Mouse (Mus musculus): ENCODE data around the gene Zdhhc25. TPM values are rescaled to one million over a fixed set of nuclear protein-coding genes. Genes with fewer than 3 reads are reported as not detected.

Gene Zdhhc25
- polyA plus RNA-seq, 1 experiment = not detected

DNA sequence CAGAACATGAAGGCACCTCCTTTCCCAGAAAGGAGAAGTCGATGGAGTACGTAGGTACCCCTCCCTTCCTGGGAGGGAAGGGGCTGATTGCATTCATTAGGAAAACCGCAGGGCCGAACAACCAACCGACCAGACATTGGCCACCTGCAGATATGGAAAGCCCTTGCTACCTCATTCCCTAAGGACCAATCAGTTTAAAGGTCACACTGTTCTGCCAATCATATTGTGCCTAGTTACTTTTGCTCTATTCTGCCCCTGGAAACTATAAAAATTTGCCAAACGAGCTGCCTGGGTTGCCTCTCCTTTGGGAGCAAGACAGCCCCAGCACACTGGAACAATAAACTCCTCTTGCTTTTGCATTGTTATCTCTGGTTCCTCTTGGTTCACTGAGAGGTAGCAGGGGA, 24.8 kb downstream of the Zdhhc25 start:
- no peak overlapping the region for H3K27ac ChIP-seq (ENCODE audit: insufficient read depth, low read depth, low read length)
- H3K4me3 ChIP-seq (ENCODE audit: insufficient read depth, low read depth, low read length) = no peak overlapping the region
- TF ChIP-seq CTCF (IDR thresholded peaks at IDR 0.05; ENCODE audit: insufficient read depth, low read depth, low read length) (no peak), POLR2A (IDR thresholded peaks at IDR 0.05; ENCODE audit: insufficient read depth, low read depth, low read length) (no peak)
- 69% methylated on average over 6 of the region's 6 CpGs for WGBS
- H3K4me1 ChIP-seq (ENCODE audit: control insufficient read depth, insufficient read depth, low read length) = peaks cover 5% of the 10 kb centered on the region; the same call in 1 of the 2 replicates

DNA sequence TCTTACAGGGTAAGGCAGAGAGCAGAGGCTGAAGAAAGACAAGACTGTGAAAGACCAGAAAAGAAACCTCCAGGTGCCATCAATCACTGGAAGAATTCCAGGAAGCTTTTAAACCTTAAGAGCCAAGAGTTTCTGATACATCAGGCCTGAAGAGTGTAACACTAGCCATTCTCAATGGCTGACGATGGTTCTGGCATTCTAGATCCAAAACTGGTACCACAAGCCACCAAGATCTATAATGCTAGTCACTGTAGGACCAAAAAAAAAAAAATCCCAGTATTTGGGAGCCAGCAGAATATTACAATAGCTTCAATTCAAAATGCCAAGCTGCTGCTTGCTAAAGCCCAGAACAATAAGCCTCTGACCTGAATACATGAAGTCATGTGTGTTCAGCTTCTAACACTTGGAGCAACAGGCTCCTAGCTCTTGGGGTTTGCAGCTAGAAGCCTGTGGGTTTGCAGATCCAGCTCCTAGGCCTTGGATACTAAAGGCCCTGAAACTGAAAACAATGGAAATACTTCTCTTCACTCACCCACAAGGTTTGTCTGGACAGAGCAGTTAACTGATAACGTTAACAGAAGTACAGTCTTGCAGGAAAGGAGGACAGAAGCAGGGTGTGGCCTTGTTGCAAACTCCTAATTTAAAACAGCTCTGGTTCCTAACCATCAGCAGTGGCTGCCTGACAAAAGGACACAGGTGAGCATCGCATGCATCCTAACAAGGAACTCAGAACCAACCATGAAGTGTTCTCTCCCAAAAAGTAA, 25.4 kb downstream of the Zdhhc25 start:
- Histone ChIP-seq H3K4me1 (ENCODE audit: control insufficient read depth, insufficient read depth, low read length) (peaks cover 5% of the 10 kb centered on the region; the same call in 1 of the 2 replicates), H3K27ac (ENCODE audit: insufficient read depth, low read depth, low read length) (no peak overlapping the region), H3K4me3 (ENCODE audit: insufficient read depth, low read depth, low read length) (no peak overlapping the region)
- TF ChIP-seq POLR2A (IDR thresholded peaks at IDR 0.05; ENCODE audit: insufficient read depth, low read depth, low read length) (no peak), CTCF (IDR thresholded peaks at IDR 0.05; ENCODE audit: insufficient read depth, low read depth, low read length) (no peak)
- WGBS = 81% methylated on average over 3 of the region's 3 CpGs

- Histone ChIP-seq H3K27ac (ENCODE audit: insufficient read depth, low read depth, low read length) (no peak overlapping the region), H3K4me1 (ENCODE audit: control insufficient read depth, insufficient read depth, low read length) (peaks cover 5% of the 10 kb centered on the region; the same call in 1 of the 2 replicates), H3K4me3 (ENCODE audit: insufficient read depth, low read depth, low read length) (no peak overlapping the region)
- 92% methylated on average over 5 of the region's 5 CpGs for WGBS
- TF ChIP-seq CTCF (IDR thresholded peaks at IDR 0.05; ENCODE audit: insufficient read depth, low read depth, low read length) (no peak), POLR2A (IDR thresholded peaks at IDR 0.05; ENCODE audit: insufficient read depth, low read depth, low read length) (no peak)
These were observed 26.9 kb downstream of the Zdhhc25 start for GRCm38 (mm10) chr15:88626886-88627488.

DNA sequence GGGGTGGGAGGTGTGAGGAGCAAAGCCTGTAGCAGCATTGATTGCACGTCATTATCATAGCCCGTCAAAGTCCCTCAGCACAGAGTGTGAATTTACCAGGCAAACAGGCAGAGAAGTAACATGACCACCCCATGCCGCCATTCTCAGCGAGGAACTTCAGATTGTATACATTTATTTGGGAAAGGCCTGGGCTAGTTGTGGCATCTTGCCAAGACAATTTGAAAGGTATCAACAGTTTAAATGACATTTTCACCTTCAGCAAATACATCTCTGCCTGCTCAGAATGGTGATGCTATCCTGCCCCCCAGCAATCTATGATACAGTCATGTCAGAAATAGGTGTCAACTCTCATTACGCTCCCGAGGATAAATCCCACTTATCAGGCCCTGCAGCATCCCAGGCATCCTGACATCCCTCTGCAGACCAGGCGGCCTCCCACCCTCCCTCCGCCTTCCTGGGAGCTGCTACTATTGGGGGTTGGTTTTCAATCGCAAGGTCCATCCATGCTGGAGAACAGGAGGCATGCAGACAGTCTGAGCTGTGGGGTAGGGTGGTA, 28.8 kb downstream of the Zdhhc25 start:
- WGBS = 86% methylated on average over 9 of the region's 9 CpGs
- Histone ChIP-seq H3K27ac (ENCODE audit: insufficient read depth, low read depth, low read length) (no peak overlapping the region), H3K4me3 (ENCODE audit: insufficient read depth, low read depth, low read length) (no peak overlapping the region), H3K4me1 (ENCODE audit: control insufficient read depth, insufficient read depth, low read length) (peaks cover 5% of the 10 kb centered on the region; the same call in 1 of the 2 replicates)
- TF ChIP-seq CTCF (IDR thresholded peaks at IDR 0.05; ENCODE audit: insufficient read depth, low read depth, low read length) = no peak
- TF ChIP-seq POLR2A (IDR thresholded peaks at IDR 0.05; ENCODE audit: insufficient read depth, low read depth, low read length) = no peak

DNA sequence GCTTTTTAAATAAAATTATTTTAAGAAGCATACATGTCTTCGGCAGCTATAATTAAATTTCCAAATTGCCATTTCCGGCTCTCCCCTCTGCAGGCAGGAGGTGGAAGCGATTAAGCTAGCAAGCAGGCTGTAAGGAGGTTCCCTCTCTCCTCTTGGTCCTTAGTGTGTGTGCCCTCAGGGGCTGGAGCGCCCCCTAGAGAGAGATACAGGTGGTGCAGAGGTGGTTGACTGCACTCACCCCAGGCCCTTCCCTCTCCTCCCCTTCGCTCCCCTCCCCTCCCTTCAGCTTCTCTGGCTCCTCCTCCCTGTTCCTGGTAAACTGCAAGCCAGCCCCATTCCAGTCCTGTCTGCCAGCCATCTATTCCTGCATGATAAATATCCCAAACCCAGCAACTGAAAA, 35.1 kb downstream of the Zdhhc25 start:
- WGBS = 60% methylated on average over 5 of the region's 5 CpGs
- H3K4me3 ChIP-seq (ENCODE audit: insufficient read depth, low read depth, low read length) = no peak overlapping the region
- TF ChIP-seq POLR2A (IDR thresholded peaks at IDR 0.05; ENCODE audit: insufficient read depth, low read depth, low read length) (no peak), CTCF (IDR thresholded peaks at IDR 0.05; ENCODE audit: insufficient read depth, low read depth, low read length) (no peak)
- no peak overlapping the region for H3K27ac ChIP-seq (ENCODE audit: insufficient read depth, low read depth, low read length)
- H3K4me1 ChIP-seq (ENCODE audit: control insufficient read depth, insufficient read depth, low read length) = peaks cover 3% of the 10 kb centered on the region; the same call in 1 of the 2 replicates

DNA sequence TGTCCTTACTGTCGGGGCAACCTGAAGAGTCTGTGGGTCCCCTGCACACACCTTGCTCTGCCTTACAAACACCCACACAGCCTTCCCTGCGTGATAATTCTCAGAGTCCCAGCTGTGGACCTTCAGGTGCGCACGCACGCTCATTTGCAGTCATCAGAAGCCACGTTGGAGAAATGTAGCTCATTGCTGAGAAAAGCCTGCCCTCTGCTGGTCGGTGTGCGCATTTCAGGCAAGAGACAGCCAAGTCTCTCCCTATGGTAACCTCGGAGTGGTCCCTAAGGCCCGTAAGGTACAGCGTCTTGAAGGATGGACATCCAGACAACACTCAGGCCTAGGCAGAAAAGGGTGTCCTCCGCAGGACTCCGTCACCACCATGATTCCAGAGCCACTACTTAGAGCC, 50.9 kb downstream of the Zdhhc25 start:
- TF ChIP-seq POLR2A (IDR thresholded peaks at IDR 0.05; ENCODE audit: insufficient read depth, low read depth, low read length) = no peak
- TF ChIP-seq CTCF (IDR thresholded peaks at IDR 0.05; ENCODE audit: insufficient read depth, low read depth, low read length) = peak; percentile 89
- Histone ChIP-seq H3K4me3 (ENCODE audit: insufficient read depth, low read depth, low read length) (no peak overlapping the region), H3K27ac (ENCODE audit: insufficient read depth, low read depth, low read length) (no peak overlapping the region), H3K4me1 (ENCODE audit: control insufficient read depth, insufficient read depth, low read length) (peaks cover 2% of the 10 kb centered on the region; the same call in 1 of the 2 replicates)
- WGBS = 14% methylated on average over 13 of the region's 13 CpGs

Other genes with a start within 250 kb of the Zdhhc25 start
- 206 TPM in 1 of 2 replicates, not detected in the other for gene Brd1, start 133.9 kb downstream of the Zdhhc25 start, polyA plus RNA-seq (2012; ENCODE audit: insufficient read depth, insufficient read length, low replicate concordance, missing spikeins)
- gene Zbed4, start 151.4 kb downstream of the Zdhhc25 start, polyA plus RNA-seq (2012; ENCODE audit: insufficient read depth, insufficient read length, low replicate concordance, missing spikeins) = not detected in 2 replicates
- gene Alg12, start 219.0 kb downstream of the Zdhhc25 start, polyA plus RNA-seq (2012; ENCODE audit: insufficient read depth, insufficient read length, low replicate concordance, missing spikeins) = not detected in 2 replicates
- not detected in 2 replicates for gene Creld2, start 219.3 kb downstream of the Zdhhc25 start, polyA plus RNA-seq (2012; ENCODE audit: insufficient read depth, insufficient read length, low replicate concordance, missing spikeins)

Measured in olfactory bulb, adult 2 months (tissue).